Mouse (Mus musculus): ENCODE measurements around the gene Xrcc1.
"Not testable (repeated sequence)": the region's sequence is repeated elsewhere in the genome, so short reads cannot be mapped to it uniquely, and the experiment has no call there.

Gene Xrcc1

GRCm38 (mm10) chr7:24546068-24546614 lies at the start of gene Xrcc1, which contains the start of gene Pinlyp:
Gene Xrcc1 (plus strand): TSS chr7:24546289.
Gene Pinlyp (minus strand): TSS chr7:24546118.
- DNase-seq (ENCODE audit: inconsistent age in 2 of 2, low spot score in 1 of 2) = peak in 1 of 2 experiments; percentile 39

DNA sequence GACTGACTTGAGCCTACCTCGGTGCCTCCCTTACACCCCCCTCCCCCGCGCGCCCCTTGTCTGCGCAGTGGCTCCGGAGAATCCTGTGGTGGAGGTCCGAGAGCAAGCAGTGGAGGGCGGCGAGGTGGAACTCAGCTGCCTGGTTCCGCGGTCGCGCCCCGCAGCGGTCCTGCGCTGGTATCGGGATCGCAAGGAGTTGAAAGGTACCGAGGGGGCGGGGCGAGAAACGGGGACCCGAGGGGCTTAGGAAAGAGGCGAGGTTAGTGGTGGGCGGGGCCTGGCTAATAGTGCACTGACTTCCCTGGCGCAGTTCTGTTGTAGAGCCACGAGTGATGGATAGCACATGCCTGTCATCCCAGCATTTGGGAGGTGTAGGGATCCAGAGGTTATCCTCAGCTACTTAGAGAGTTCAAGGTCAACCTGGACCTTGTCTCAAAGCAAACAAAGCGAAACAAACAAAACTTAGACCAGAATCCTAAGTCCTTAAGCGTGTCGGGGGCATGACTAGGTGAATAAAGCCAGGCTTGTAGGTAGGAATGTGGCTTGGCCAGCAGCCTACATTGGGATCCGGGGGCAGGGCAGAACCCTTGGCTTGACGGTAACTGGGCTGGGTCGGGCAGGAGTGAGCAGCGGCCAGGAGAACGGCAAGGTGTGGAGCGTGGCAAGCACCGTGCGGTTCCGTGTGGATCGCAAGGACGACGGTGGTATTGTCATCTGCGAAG lies 46.1 kb upstream of the Xrcc1 start:
- peak in 1 of 2 experiments; percentile 27 for DNase-seq (ENCODE audit: inconsistent age in 2 of 2, low spot score in 1 of 2)

DNA sequence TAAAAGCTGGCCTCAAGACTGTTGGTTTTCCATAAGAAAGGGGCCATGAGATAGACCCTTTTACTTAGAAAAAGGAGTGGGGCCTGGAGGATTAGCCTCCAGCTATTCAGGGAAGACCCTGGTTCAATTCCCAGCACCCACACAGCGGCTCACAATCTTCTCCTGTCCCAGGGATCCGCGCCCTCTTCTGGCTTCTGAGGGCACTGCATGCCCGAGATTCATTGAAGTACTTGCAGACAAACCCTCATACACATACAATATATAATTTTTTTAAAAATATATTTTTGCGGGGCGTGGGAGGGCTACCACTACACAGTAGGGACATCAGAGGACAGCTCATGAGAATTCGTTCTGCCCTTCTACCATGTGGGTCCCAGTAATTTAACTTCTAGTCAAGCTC lies 45.2 kb upstream of the Xrcc1 start:
- DNase-seq (ENCODE audit: inconsistent age in 2 of 2, low spot score in 1 of 2) = peak in 1 of 2 experiments; percentile 59

DNA sequence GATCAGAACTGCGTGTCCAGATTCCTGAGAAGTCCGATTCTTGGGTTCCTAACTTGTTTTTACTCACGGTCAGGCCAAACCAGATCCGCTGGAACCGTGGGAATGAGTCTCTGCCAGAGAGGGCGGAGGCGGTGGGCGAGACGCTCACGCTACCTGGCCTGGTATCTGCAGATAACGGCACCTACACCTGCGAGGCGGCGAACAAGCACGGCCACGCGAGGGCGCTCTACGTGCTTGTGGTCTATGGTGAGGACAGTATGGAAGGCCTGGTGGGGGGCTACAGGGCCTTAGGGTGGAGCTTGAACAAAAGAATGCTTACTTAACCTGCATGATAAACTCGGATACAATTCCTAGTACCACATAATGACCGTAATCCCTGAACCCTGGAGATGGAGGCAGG lies 44.6 kb upstream of the Xrcc1 start:
- DNase-seq (ENCODE audit: inconsistent age in 2 of 2, low spot score in 1 of 2) = peak in 1 of 2 experiments; percentile 31

GRCm38 (mm10) chr7:24504004-24504403 lies 42.1 kb upstream of the Xrcc1 start:
- no peak for DNase-seq (ENCODE audit: inconsistent age in 2 of 2, low spot score in 1 of 2)

DNA sequence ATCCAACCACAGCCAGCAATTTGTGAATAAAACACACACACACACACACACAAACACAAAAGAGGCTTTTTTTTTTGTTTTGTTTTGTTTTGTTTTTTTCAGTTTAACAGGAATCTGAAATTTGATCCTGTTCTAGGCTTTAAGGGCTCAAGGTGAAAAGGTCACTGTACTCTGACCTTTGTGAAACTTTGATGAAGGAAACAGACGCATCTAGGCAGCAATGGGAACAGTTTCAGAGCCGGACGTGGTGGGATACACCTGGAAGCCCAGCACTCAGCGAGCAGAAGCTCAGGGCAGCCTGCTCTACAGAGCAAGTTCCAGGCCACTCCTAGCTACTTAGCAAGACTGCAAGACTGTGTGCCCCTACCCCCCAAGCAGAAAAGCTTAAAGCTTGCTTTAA lies 41.2 kb upstream of the Xrcc1 start:
- no peak for DNase-seq (ENCODE audit: inconsistent age in 2 of 2, low spot score in 1 of 2)

GRCm38 (mm10) chr7:24505447-24506064 lies 40.5 kb upstream of the Xrcc1 start:
- no peak for DNase-seq (ENCODE audit: inconsistent age in 2 of 2, low spot score in 1 of 2)

DNA sequence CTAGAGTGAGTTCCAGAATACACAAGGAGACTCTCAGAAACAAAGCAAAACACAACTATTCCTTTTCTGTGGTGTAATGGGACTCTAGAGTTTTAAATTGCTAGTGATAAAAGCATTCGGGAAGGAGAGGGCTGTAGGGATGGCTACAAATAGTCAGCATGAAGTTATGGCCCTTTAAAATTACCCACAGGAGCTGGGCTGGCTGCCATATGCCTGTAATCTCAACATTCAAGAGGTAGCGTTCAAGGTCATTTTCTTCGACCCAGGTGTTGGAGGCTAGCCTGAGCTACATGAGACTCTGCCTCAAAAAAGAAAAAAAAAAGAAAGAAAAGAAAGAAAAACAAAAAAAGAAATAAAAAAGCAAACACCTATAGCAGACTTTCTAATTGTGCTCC lies 40.0 kb upstream of the Xrcc1 start:
- no peak for DNase-seq (ENCODE audit: inconsistent age in 2 of 2, low spot score in 1 of 2)

DNA sequence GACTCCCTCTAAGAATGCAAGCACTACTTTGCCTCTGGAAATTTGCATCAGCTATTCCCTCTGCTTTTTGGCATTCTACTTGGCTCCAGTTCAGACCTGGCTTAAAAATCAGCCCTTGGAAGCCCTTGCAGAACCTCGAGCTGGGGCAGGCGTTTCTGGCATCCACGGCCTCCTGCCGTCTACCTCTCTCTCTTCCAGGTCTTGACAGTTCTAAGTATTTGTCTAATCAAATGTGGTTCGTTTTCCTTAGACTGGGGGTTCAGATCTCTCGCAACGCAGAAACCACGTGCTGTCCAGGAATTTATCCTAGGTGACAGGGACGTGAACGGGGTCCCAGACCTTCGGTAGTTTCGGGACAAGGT lies 39.6 kb upstream of the Xrcc1 start:
- peak; percentile 36 to 84 for DNase-seq (ENCODE audit: inconsistent age in 2 of 2, low spot score in 1 of 2)

DNA sequence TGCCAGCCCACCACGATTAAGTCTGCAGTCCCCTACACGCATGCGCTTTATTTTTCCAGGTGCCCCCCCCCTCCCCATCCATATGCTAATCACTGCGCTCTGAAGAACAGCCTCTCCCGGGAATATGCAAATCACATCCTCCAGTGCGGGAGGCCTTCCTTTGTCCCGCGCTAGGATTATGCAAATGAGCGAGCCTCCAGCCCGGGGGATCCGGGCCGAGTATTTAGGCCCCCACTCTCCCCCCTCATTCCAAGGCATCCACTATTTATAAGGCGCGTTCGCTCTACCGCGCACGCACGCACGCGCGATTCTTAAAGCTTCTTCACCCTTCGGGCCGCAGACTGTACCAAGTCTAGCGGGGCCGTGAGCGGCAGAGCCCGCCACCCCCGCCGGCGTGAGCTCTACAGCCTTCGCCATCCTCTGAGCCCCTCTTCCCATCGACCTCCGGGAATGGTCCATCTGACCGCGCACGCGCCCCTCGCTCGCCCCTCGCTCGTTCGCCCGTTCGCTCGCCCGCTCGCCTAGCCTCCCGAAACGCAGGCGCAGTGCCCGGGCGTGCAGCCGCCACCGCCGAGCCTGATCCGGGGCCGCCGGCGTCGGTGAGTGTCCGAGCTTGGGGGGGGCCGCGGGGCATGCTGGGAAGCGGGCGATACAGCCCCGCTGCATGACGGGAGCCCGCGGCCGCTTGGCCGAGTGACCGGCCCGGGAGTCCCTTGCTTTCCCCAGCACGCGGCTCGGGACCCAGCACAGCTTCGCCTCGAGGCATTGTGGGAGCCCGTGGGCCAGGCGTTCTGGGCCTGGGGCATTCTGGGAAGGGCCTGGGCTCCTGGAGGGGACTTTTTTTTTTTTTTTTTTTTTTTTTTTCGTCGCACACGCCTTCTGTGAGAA lies 39.0 kb upstream of the Xrcc1 start, which contains the start of gene Zfp428:
Gene Zfp428, plus strand, starts transcription at position 169 of the 888 bp plus-strand sequence.
- peak; percentile 86 to 96 for DNase-seq (ENCODE audit: inconsistent age in 2 of 2, low spot score in 1 of 2)

DNA sequence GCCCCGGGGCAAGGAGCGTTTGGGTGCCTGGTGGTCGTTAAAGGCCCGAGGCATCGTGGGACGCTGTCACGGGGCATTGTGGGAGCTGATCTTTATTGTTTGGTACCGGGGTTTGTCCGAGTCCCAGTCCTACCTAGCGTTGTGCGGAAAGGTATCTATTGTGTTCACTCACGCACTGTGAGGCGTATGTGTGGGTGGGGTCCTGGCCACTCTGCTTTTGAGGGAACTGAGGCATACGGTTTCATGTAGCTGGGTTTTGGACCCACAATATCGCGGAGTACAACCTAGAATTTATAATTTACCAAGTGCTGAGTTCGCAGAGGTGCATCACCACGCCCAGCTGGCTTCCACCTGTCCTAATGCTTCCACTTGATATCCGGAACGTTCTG lies 38.4 kb upstream of the Xrcc1 start:
- DNase-seq (ENCODE audit: inconsistent age in 2 of 2, low spot score in 1 of 2) = no peak

DNA sequence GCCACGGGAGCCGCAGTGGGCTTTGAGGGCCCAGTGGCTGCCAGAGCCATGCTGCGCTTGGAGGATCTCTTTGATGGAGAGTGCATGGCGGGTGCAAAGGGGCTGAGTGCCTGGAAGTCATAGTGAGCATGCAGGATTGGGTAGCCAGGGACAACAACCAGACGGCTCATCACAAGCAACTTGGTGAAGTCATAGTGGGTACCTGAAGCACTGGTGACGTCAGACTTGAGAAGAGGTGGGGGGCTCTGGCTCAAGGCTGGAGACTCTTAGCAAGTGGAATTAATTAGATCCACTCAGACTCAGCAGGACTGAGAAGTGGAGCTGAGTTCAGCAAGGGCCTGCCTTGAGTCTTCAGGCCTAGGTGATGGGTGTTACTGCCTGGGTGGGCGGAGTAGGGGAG lies 33.7 kb upstream of the Xrcc1 start, which contains the start of gene AC161166.1:
Gene AC161166.1, minus strand, starts transcription at position 101 of the 400 bp plus-strand sequence.
- no peak for DNase-seq (ENCODE audit: inconsistent age in 2 of 2, low spot score in 1 of 2)

GRCm38 (mm10) chr7:24516319-24516718 lies 29.8 kb upstream of the Xrcc1 start:
- DNase-seq (ENCODE audit: inconsistent age in 2 of 2, low spot score in 1 of 2) = peak in 1 of 2 experiments; percentile 64

DNA sequence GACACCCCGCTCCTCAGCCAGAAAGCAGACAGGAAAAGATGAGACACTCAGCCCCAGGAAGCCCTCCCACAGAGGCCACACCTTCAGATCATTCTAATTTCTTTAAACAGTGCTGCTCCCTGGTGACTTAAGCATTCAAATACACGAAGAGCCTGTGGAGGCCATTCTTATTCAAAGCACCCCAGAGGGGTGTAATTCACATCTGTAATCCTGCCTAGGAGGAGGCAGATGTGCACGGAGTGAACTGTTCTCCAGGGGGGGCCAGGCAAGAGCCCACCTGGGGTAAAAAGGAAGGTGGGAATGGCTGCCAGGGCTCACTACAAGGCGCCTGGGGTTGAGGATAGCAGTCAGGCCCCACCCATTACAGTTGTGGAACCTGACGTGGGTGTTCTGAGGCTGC lies 29.0 kb upstream of the Xrcc1 start:
- DNase-seq (ENCODE audit: inconsistent age in 2 of 2, low spot score in 1 of 2) = no peak

DNA sequence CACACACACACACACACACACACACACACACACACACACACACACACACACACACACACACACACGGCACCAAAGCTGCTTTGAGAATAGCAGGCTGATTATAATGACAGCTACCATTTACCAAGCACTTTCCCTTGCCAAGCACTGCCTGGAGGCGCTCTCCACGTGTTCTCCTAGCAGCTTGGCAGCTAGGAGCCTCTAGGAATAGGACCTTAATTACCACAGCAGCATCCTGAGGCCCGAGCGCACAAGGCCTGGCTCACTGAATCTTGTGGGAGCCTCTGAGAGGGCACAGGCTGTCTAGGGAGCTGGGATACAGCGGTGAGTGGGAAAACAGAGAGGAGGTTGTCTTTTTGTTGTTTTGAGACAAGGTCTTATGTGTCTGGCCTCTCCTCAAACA lies 28.4 kb upstream of the Xrcc1 start:
- DNase-seq (ENCODE audit: inconsistent age in 2 of 2, low spot score in 1 of 2) = no peak

- DNase-seq (ENCODE audit: inconsistent age in 2 of 2, low spot score in 1 of 2) = no peak
Observed at GRCm38 (mm10) chr7:24519130-24519529, 27.0 kb upstream of the Xrcc1 start.

DNA sequence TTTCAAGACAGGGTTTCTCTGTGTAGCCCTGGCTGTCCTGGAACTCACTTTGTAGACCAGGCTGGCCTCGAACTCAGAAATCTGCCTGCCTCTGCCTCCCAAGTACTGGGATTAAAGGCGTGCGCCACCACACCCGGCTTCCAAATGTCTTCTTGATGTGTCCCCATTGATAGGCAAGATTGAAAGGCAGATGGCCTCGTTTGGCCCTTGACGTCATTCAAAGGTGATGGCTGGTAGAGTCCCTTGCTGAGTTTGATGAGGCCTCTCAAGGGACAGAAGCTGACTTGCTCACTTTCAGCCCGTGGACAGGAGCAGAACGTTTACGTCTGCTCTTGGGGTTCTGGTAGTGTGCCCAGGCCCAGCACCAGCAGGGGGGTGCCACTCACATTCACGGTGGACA lies 26.0 kb upstream of the Xrcc1 start:
- DNase-seq (ENCODE audit: inconsistent age in 2 of 2, low spot score in 1 of 2) = not testable (repeated sequence)

DNA sequence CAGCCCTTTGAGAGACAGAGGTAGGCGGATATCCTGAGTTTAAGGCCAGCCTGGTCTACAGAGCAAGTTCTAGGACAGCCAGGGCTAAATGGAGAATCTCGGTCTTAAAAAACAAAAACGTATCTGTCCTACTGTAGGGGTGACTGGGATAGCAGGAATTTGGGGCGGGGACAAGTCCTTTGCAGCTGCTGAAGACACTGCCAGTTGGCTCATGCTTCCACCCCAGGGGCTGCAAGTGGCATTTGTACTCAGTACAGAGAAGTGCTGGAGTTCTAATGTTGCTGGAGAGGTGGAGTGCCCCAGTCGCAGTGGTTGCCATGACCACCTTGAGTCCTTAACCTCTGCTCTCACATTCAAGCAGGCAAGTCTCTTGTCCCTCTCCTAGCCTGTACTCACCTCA lies 23.3 kb upstream of the Xrcc1 start:
- no peak for DNase-seq (ENCODE audit: inconsistent age in 2 of 2, low spot score in 1 of 2)

- no peak for DNase-seq (ENCODE audit: inconsistent age in 2 of 2, low spot score in 1 of 2)
Observed at GRCm38 (mm10) chr7:24523723-24524122, 22.4 kb upstream of the Xrcc1 start.

DNA sequence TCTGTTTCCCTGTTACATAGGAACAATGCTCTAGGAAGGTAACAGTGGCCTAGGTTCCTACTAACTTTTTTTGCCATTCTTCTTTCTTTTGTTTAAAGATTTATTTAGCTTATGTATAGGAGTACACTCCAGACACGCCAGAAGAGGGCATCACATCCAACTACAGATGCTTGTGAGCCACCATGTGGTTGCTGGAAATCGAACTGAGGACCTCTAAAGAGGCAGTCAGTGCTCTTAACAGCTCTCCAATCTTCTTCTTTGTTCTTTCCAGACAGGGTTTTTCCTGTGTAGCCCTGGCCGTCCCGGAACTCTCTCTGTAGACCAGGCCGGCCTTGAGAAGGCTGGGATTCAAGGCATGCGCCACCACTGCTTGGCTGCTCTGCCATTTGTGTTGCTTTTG lies 21.1 kb upstream of the Xrcc1 start:
- no peak for DNase-seq (ENCODE audit: inconsistent age in 2 of 2, low spot score in 1 of 2)

DNA sequence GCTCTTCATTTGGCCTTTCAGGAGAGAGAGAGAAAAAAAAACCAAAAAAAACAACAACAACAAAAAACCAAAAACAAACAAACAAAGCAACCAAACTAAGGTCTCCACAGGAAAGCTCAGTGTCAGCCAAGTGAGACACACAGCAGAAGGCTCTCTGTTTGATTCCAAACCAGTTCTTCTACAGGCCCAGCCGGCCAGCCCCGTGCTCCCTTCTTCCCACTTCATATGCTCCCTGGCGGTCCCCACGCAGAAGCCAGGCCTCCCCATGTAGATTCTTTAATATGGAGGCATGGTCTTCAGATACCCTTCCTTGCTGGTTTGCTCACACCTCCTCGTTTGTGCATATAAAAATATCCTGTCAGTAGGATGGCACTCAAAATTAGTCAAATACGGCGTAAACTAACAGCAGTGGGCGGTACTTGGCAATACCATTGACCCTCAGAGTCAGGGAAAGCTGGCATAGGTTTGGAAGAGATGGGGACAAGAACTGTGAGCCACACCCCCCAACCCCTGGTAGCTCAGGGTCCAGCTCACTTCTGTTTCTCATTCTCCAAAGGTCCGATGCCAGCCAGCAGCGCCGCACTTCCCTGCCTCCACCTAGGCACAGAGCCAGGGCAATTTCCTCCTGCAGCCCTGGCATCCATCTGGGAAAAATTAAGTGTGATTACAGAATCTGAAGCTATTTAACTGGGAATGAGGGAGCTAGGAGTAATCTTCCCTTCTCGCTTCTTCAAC lies 20.2 kb upstream of the Xrcc1 start:
- no peak for DNase-seq (ENCODE audit: inconsistent age in 2 of 2, low spot score in 1 of 2)

All from adrenal gland, adult (tissue).